Mouse (Mus musculus): ENCODE data around the gene Ifna4. TPM values are rescaled to one million over a fixed set of nuclear protein-coding genes. Genes with fewer than 3 reads are reported as not detected.

The Ifna4 gene
- total RNA-seq, 2 experiments from 2014 or later = not detected

DNA sequence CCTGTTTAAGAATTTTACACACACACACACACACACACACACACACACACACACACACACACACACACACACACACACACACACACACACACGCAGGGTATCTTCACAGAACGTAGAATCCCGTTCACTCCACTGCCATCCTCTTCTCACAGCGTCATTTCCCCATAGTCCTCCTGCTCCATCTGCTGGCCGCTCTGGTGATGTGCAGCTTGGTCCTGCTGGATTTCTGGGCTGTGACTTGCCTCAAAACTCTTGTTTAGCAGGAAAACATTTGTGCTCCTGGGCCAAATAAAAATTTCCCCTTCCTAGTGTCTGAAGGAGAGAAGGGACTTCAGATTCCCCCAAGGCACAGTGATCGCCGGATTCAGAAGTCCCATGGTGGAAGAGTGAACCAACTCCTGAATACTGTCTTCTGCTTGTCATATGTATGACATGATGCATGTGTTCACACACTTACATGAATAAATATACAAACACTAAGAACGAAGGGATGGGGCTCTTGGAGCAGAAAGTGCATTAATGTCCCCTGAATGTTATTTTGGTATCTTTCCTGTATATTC is 25.8 kb downstream of the Ifna4 start:
- peak; percentile 85 for DNase-seq

GRCm38 (mm10) chr4:88867926-88868911 is 26.6 kb downstream of the Ifna4 start:
- peak; percentile 20 for DNase-seq

DNA sequence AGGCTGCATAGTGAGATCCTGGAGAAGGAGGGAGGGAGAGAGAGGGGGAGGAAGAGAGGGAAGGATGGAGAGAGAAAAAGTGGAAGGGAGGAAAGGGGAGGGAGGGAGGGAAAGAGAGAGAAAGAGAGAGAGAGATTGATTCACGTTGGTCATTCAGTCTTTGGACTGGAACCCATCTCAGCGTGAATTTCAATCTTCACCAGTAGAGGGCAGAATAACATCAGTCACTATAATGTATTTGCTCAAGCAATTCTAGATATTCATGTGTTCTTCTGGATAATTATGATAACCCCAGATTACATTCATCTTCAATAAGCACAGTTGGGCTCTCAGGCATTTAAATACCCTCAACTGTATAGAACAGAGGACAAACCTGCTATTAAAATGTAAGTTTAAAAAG is 31.0 kb downstream of the Ifna4 start:
- peak; percentile 37 for DNase-seq

- DNase-seq = no peak
Measured at GRCm38 (mm10) chr4:88875435-88876095, 33.9 kb downstream of the Ifna4 start.

- DNase-seq = no peak
Measured at GRCm38 (mm10) chr4:88876520-88876919, 34.9 kb downstream of the Ifna4 start.

- no peak for DNase-seq
Measured at GRCm38 (mm10) chr4:88878246-88878645, 36.6 kb downstream of the Ifna4 start.

DNA sequence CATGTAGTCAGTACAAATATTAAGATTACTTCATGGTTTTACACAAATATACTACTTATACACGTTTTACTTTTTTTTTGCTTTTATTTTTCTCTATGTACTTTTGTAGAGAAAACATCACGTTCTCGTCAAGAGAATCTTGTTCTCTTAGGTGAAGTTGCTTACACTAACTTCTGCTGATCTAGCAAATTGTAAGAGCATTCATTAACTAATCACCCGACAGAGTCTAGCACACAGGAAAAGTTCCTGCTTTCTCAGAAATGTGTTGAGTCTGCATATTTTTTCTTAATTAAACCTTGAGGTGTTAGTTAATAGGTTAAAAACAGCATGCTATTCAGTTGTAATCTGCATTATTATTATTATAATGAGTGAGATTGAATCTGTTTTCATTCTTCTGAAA is 37.1 kb downstream of the Ifna4 start:
- DNase-seq = no peak

DNA sequence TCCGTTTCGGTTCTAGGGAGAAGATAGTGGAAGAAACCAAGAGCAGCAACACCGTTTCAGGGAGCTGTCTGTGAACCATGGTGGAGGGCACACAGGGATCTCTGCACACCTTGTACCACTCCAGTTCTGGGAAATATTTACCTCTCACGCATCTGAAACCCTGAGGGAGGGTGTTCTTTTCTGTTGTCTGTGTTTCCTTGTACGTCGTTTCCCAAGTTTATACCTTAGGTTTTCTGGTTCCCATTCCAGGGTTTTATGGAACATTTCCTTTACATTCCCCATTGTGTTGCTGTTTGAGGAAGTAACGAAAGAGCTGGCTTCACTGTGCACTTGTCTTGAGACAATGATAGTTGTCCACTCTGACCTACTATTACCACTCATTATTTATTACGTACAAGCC is 38.4 kb downstream of the Ifna4 start, which contains the start of gene Ifne:
Ifne (minus strand) TSS at position 101 of the 400 bp plus-strand sequence.
- no peak for DNase-seq

DNA sequence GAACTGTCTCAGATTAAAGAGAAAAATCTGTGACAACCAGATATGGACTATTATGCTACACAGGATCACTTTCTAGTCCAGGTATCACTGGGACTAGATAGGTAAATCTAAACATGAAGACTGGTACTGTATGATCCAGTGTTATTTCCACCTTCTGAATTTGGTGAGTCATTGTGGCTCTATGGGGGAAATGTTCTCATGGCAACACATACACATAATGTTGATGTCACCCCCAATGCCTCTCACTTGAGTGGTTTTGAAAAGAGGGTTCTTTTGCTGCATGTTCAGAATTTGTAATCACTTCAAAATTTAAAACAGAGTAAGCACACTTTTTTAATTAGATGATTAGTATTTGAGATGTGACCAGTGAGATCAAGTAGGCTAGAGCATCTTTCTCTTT is 46.6 kb downstream of the Ifna4 start:
- DNase-seq = no peak

Other genes starting within 250 kb of the Ifna4 start
- gene Ifna9, start 249.5 kb upstream of the Ifna4 start, total RNA-seq (2021) = not detected
- not detected for gene Ifna12, start 238.5 kb upstream of the Ifna4 start, total RNA-seq (2021)
- not detected for gene C87499, start 207.4 kb upstream of the Ifna4 start, total RNA-seq (2021)
- gene Ifna13, start 197.4 kb upstream of the Ifna4 start, total RNA-seq (2021) = not detected
- gene Ifna16, start 164.9 kb upstream of the Ifna4 start, total RNA-seq (2021) = not detected
- gene Ifna2, start 157.9 kb upstream of the Ifna4 start, total RNA-seq (2021) = not detected
- gene Ifnab, start 150.5 kb upstream of the Ifna4 start, total RNA-seq (2021) = not detected
- under 1 TPM; 0.36 to 0.52 TPM for gene Gm26566, start 120.1 kb upstream of the Ifna4 start, total RNA-seq (2021)
- gene Klhl9, start 119.4 kb upstream of the Ifna4 start, total RNA-seq (2021) = 10 to 100 TPM; 89.6 to 91.9 TPM
- not detected for gene Gm13271, start 87.0 kb upstream of the Ifna4 start, total RNA-seq (2021)
- gene Gm13283, start 81.7 kb upstream of the Ifna4 start, total RNA-seq (2021) = not detected
- gene Gm13290, start 68.0 kb upstream of the Ifna4 start, total RNA-seq (2021) = not detected
- gene Gm13289, start 64.9 kb upstream of the Ifna4 start, total RNA-seq (2021) = not detected
- gene Gm13272, start 62.0 kb upstream of the Ifna4 start, total RNA-seq (2021) = not detected
- under 1 TPM in 1 of 2 experiments, not detected in 1; 0.23 TPM for gene Ifnz, start 59.7 kb upstream of the Ifna4 start, total RNA-seq (2021)
- not detected for gene Gm13276, start 56.2 kb upstream of the Ifna4 start, total RNA-seq (2021)
- gene Gm13277, start 53.2 kb upstream of the Ifna4 start, total RNA-seq (2021) = not detected
- gene Gm13278, start 50.3 kb upstream of the Ifna4 start, total RNA-seq (2021) = not detected
- gene Gm13275, start 47.4 kb upstream of the Ifna4 start, total RNA-seq (2021) = not detected
- not detected for gene Gm13279, start 44.5 kb upstream of the Ifna4 start, total RNA-seq (2021)
- under 1 TPM in 1 of 2 experiments, not detected in 1; 0.31 TPM for gene Gm13285, start 42.2 kb upstream of the Ifna4 start, total RNA-seq (2021)
- not detected for gene Gm13287, start 38.6 kb upstream of the Ifna4 start, total RNA-seq (2021)
- gene Gm13288, start 36.3 kb upstream of the Ifna4 start, total RNA-seq (2021) = under 1 TPM in 1 of 2 experiments, not detected in 1; 0.14 TPM
- not detected for gene Ifna7, start 25.6 kb upstream of the Ifna4 start, total RNA-seq (2021)
- gene Ifna11, start 21.9 kb upstream of the Ifna4 start, total RNA-seq (2021) = not detected
- gene Ifna6, start 14.4 kb upstream of the Ifna4 start, total RNA-seq (2021) = not detected
- gene Ifna5, start 6.3 kb upstream of the Ifna4 start, total RNA-seq (2021) = not detected
- not detected for gene Ifna1, start 8.2 kb downstream of the Ifna4 start, total RNA-seq (2021)
- gene Ifne, start 38.3 kb downstream of the Ifna4 start, total RNA-seq (2021) = not detected

Data from heart, postnatal 4 days (tissue).